In the genomic region with DNA sequence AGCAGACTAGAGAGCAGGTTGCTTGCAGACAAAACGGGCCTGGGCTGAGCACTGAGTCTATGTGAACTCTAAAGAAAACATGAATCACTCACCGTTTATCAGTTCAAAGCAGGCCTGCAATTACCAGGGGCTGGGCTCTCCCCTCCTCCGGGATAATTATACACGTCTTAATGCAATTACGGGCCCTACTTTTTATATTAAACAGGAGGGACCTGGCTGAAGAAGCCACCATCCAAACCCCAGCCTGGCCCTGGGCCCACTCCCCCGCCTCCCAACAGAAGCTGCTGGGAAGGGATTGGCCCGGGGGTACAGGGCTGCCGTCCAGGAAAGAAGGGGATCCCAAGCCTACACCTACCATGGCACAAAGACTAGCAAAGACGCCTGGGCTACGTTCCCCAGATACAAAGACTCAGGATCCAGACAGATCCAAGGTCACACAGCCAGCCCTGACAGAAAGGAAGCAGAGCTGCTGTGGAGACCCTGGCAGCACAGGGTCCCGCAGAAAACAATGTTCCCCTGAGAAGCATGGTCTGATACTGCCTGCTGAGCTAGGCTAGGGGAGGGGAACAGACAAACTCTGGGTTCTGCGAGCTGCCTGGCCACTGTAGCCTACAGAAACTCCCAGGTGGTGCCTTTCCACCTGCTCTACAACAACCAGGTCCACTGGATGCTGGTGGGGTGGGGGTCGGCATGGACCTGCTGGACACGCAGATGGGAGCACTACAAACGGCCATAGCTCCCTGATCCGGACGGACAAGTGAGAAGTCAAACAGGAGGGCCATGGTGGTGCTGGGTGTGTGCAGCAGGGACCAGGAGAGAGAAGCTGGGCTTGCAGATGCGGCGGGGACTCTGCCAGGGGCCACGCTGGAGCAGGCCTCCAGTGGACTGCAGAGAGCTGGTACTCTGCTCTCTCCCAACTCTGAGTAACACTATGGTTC, we compare ENCODE assay signal across 8 mouse cellular contexts. TPM values are rescaled to one million over a fixed set of nuclear protein-coding genes. Genes with fewer than 3 reads are reported as not detected.
DNase-seq lines count a peak whose midpoint lies in the region; ATAC-seq and TF ChIP-seq lines count a peak whose summit lies in the region.

No protein-coding gene starts in this region.

- H3K9me3 ChIP-seq in heart, embryonic 16.5 days (replicated peaks; ENCODE audit: control insufficient read depth, low read length): no peaks in the 10 kb centered on the region
- H3K9me3 ChIP-seq in midbrain, embryonic 10.5 days (replicated peaks): no peaks in the 10 kb centered on the region

- peak overlapping the region; percentile 98; the same call in 1 of the 2 replicates for H3K4me2 ChIP-seq in heart, embryonic 16.5 days (ENCODE audit: low read depth, low read length)

- intact Hi-C loops in left cerebral cortex, postnatal 4 days (cut with DNase I): loop anchor here (5.0 kb wide), 2 partner anchors 267 to 433 kb away; no protein-coding TSS in a partner anchor
- intact Hi-C loops in left cerebral cortex, postnatal 14 days (cut with DNase I): loop anchor here (2.0 to 10.0 kb wide), 5 partner anchors 97 to 423 kb away; no protein-coding TSS in a partner anchor

- WGBS in heart, embryonic 16.5 days: 66% methylated on average over 20 of the region's 20 CpGs
- WGBS in midbrain, embryonic 10.5 days: 68% methylated on average over 20 of the region's 20 CpGs

- H3K36me3 ChIP-seq in heart, embryonic 16.5 days (ENCODE audit: control insufficient read depth, insufficient read depth): 0 out of 2 replicates have a peak, but pooled peaks cover 3% of the 10 kb centered on the region
- H3K36me3 ChIP-seq in midbrain, embryonic 10.5 days: peaks cover 27% of the 10 kb centered on the region

- peaks cover 12% of the 10 kb centered on the region for H3K4me1 ChIP-seq in cortical plate, adult 2 months (ENCODE audit: control insufficient read depth, insufficient read depth, low read length)
- H3K4me1 ChIP-seq in heart, embryonic 16.5 days (ENCODE audit: control insufficient read depth, insufficient read depth, low read length): peaks cover 27% of the 10 kb centered on the region
- H3K4me1 ChIP-seq in midbrain, embryonic 10.5 days: peaks cover 76% of the 10 kb centered on the region

- peak overlapping the region; percentile 38; the same call in 1 of the 2 replicates for H3K4me3 ChIP-seq in cortical plate, adult 2 months (ENCODE audit: insufficient read depth, low read length)
- H3K4me3 ChIP-seq in heart, embryonic 16.5 days (ENCODE audit: low read length): no peak overlapping the region
- peak overlapping the region; percentile 99 for H3K4me3 ChIP-seq in midbrain, embryonic 10.5 days

- DNase-seq in left cerebral cortex, postnatal 4 days: peak; percentile 50
- DNase-seq in left cerebral cortex, postnatal 14 days (ENCODE audit: low spot score in 2 of 2): no peak
- no peak for DNase-seq in midbrain, embryonic 10.5 days (ENCODE audit: low spot score)
- no peak for DNase-seq in spleen, postnatal 36 days (ENCODE audit: low spot score in 2 of 2)
- no peak for DNase-seq in embryo, embryonic 9.5 days (ENCODE audit: extremely low spot score)
- no peak for DNase-seq in layer of hippocampus, adult 8-10 months (ENCODE audit: low spot score in 2 of 2)

- no peak for ATAC-seq in heart, embryonic 16.5 days (replicated peaks; ENCODE audit: extremely low read depth, insufficient read depth, low FRiP score)

- TF ChIP-seq POLR2A in cortical plate, adult 2 months (IDR thresholded peaks at IDR 0.05; ENCODE audit: extremely low read depth, insufficient read depth, low read length): no peak

- no peak for TF ChIP-seq CTCF in cortical plate, adult 2 months (IDR thresholded peaks at IDR 0.05; ENCODE audit: extremely low read depth, insufficient read depth, low read length)

- H3K27me3 ChIP-seq in heart, embryonic 16.5 days (ENCODE audit: control insufficient read depth, insufficient read depth, low read length): peaks cover 6% of the 10 kb centered on the region
- H3K27me3 ChIP-seq in midbrain, embryonic 10.5 days (ENCODE audit: low read depth, poor library complexity, severe bottlenecking): peaks cover 21% of the 10 kb centered on the region

- peak overlapping the region; percentile 28; the same call in 1 of the 2 replicates for H3K9ac ChIP-seq in heart, embryonic 16.5 days (ENCODE audit: low read length)

- H3K27ac ChIP-seq in cortical plate, adult 2 months (ENCODE audit: insufficient read depth, low read length): no peak overlapping the region
- H3K27ac ChIP-seq in heart, embryonic 16.5 days (ENCODE audit: low read length): no peak overlapping the region
- H3K27ac ChIP-seq in midbrain, embryonic 10.5 days (replicated peaks): peak overlapping the region; percentile 97

RNA-seq across cellular contexts. Expression of gene Plxna1, which starts 2.4 kb away (rescaled TPM):
- total RNA-seq in left cerebral cortex, postnatal 4 days (2021): 100 to 1,000 TPM; 188 to 193 TPM
- total RNA-seq in left cerebral cortex, postnatal 14 days (2021): 100 to 1,000 TPM in 1 of 2 experiments, 10 to 100 TPM in 1; 94.4 to 107 TPM
- 42.8 and 47.0 TPM in 2 replicates for polyA plus RNA-seq in cortical plate, adult 2 months (2012; rRNA removed)
- 7.5 and 12.2 TPM in 2 replicates for polyA plus RNA-seq in heart, embryonic 16.5 days (2015; fragmentation: Nextera tagmentation; extraction: Ambion mirVana)
- 24.3 and 30.4 TPM in 2 replicates for polyA plus RNA-seq in midbrain, embryonic 10.5 days (2016; fragmentation: Nextera tagmentation; extraction: Ambion mirVana)
- 100 to 1,000 TPM in 2 of 4 experiments, 10 to 100 TPM in 2; 88.9 to 130 (median 110) TPM for total RNA-seq in layer of hippocampus, adult 8-10 months (2022)
